Mouse (Mus musculus) thymus, postnatal 14 days (tissue): ENCODE data around the gene Strbp.

Source experiments
- DNase-seq: peaks from one replicate; pipeline ENCODE4 v3.0.0; 2021

Strbp gene

DNA sequence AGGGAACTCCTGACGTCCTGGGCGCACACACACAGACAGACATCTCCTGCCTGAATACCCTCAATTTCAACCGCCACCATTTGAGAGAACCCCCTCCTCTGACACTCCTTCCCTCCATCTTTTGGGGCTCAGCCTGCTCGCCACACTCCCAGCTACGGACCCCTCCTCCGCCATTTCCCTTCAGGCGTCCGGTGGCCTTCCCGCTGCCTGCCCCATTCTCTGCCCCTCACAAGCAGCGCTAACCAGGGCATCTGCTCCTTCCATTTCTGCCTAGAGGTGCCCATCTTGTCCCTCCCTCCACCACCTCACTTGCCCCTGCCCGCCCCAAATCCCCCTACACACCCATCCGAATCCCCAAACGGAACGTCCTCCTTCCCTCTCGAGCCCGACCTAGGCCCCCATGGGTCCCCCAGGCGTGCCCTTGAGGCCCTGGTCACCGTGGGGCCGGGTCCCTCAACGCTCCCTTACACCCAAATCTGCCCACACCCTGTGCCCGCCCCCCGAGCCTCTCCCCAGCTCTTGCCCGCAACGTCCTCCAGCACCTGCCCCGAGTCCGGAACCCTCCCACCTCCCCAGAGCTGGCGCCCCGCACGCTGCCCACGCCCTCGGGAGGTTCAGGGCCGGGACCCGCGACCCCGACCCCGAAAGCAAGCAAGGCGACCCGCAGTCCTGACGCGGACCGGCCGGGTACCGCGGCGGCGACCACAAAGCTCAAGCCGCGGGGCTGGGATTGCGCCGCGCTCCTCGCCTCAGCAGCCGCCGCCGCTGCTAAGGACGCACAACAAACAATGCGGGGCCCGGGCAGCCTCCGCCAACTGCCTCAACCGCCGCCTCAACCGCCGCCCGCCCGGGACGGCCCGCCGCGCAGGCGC, 1.1 kb downstream of the Strbp start:
- DNase-seq = peak; percentile 76

DNA sequence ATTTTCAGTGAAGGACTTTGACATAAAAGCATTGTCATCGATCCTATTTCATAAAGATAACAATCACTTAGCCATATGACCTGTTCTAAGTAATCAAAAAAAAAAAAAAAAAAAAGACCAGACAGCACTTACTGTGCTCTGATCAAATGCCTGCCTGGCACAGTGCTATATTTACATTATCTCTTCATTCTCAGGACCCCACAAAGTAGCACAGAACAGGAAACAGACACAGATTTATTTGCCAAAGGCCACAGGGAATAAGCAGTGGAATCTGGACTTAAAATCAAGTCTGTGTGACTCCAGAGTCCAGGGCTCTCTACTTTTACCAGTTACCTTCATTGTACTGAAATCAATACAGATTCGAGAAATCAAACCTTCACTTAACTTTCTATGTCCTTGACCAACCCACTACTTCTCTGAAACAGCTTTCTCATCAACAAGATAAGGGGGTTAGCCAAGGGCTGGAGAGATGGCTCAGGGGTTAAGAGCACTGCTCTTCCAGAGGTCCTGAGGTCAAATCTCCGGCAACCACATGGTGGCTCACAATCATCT, 14.5 kb downstream of the Strbp start:
- DNase-seq = no peak

- no peak for DNase-seq
Measured at GRCm38 (mm10) chr2:37687031-37687430, 16.6 kb downstream of the Strbp start.

DNA sequence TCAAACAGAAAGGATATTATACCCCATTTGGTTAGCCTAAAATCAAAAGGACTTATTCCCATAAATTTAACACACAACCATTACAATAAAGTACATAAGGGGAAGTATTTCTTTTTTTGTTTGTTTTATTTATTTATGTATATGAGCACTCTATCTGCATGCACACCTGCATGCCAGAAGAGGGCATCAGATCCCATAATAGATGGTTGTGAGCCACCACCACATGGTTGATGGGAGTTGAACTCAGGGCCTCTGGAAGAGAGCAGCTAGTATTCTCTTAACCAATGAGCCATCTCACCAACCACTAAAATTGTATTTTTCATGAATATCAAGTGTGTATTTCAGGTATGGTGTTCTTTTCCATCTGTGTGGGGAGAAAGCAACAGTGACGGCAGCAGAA, 18.8 kb downstream of the Strbp start:
- DNase-seq = no peak

DNA sequence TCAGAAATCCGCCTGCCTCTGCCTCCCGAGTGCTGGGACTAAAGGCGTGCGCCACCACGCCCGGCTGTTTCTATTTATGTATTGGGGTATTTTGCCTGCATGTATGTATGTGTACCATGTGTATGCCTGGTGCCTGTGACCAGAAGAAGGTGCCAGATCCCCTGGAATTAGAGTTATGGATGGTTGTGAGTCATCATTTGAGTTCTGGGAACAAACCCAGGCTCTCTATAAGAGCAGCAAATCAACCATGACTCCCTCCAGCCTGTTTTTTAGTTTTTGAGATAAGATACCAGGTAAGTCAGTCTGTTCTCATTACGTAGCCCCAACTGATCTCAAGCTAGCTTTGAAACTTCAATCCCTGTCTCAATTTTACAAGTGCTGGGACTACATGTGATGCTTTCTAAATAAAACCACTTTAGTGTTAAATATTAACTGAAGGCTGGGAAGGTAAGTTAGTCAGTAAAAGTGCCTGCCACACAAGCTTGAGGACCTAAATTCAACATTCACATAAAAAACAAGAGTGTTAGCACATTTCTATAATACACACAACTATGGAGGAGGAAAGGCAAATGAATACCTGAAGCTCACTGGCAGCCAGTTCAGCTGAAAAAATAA, 21.4 kb downstream of the Strbp start:
- DNase-seq = no peak

GRCm38 (mm10) chr2:37651086-37651485, 52.6 kb downstream of the Strbp start:
- DNase-seq = no peak

DNA sequence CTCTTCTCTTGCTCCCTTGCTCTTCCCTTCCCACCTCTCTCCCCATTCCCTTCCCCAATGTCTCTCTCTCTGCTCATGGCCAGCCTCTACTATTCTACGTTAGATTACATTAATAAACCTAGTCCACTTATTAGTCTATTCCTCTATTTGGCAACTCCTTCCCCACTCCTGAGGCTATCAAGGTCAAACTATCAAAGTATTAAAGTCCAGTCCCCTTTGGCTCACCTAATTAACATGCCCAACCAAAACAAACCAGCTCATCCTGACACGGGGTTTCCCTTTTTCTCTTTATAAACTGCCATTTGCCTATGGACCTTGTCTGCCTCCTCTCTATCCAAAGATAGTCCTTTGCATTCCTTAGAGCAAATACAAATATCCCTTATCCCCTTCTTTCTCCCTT, 54.1 kb downstream of the Strbp start:
- DNase-seq = no peak

GRCm38 (mm10) chr2:37648966-37649365, 54.7 kb downstream of the Strbp start:
- no peak for DNase-seq

DNA sequence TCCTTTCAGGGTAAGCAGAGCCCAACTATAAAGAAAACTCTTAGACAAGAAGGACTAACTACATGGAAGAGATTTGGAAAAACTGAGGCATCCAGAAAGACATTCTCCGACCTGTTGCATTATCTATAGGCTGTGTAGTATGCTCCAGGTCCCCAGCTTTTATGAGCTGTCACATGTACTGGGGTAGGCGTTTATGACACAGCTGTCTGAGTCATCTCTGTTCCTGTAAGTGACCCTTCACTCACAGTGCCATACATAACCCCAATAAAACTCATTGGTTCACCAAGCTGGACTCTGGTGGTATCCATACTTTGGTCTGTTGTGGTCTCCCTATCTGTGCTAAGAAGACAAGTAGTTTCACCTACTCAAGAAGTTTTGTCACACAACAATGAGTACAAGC, 80.3 kb downstream of the Strbp start:
- no peak for DNase-seq

DNA sequence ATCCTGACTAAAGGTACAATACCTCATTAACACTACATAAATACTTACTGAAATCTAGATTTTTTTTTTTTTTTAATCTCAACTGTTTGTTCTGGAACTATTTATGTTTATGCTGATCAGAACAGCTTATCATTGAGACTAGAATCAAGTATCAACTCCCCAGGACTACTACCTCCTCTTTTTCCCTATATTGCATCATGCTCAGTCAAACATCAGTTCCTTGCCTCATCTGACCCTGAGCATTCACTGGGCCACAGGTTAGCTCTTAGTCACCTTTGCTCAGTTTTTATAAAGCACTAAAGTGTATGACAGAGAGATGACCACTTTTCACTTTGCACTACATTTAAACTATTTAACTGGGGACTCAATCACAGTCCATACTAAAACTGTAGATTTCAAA, 115.7 kb downstream of the Strbp start:
- no peak for DNase-seq

- no peak for DNase-seq
Measured at GRCm38 (mm10) chr2:37578185-37578584, 125.5 kb downstream of the Strbp start.

GRCm38 (mm10) chr2:37576661-37577060, 127.0 kb downstream of the Strbp start:
- no peak for DNase-seq

DNA sequence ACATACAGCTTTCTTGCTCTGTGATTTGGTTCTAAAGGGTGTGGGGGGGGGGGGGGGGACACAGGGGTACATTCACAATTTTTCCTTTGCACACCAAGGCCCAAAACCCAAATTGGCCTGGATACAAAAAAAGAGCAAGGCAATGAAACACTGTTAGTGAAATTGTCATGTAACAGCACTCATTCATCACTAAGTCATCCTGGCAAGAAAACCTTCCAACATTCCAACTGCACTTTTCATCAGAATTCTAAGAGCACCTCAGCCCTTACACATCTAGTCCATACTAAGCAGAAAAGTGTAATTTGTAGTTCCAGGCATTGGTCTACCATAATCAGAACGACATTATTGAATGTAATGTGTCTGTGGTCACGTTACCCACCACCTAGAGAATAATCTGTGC, 131.5 kb downstream of the Strbp start:
- no peak for DNase-seq

DNA sequence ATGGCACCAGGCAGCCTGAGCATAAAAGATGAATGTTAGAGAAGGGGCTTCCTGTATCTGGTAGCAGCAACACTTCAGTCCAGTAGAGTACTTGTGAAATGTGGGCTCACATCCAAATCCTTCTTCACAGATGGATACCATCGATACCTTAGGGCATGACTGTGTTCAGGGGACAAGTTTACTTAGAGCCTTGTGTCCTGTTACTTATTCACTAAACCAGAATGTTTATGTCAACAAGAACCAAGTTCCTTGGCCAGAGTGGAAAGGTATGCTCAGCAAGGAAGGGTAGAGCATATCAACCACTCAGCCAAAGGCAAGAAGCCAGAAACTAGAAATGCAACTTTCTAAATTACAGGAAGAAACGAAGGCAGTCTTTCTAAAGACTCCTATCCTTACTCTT, 133.0 kb downstream of the Strbp start:
- no peak for DNase-seq

GRCm38 (mm10) chr2:37569888-37570287, 133.8 kb downstream of the Strbp start:
- no peak for DNase-seq

DNA sequence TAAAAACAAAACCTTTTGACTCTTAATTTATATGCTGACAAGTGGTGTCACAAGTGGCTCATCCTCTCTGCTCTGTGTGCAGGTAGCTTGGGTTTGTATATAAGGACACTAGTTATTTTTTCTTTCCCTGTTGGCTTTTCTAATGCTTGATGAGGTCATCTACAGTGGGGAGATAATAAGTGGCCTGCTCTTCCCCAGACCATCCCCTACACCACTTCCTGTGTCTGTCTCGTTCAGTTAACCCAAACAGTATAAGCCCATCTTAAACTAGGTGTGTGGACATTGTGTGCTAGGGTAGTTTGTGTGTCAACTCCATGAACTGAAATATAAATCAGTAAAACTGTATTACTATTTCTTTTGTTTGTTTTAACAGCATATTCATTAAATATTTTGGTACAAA, 137.6 kb downstream of the Strbp start:
- no peak for DNase-seq

DNA sequence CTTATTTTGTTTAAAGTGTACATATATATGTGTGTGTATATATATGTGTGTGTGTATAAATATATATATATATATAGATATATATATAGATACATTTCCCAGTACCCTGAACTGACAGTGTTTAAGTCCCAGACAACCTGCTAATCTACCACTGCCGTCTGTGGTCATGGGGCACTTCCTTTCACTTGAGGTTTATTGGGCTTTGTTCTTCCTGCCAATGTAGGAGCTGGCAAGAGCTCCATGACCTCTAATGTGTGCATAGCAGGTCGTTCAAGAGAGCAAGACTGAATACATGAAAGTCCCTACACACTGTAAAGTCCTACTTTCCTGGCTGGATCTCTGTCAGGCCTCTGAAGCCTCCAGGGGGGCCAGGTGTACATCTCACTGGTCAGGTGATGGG, 138.1 kb downstream of the Strbp start:
- DNase-seq = peak; percentile 19

DNA sequence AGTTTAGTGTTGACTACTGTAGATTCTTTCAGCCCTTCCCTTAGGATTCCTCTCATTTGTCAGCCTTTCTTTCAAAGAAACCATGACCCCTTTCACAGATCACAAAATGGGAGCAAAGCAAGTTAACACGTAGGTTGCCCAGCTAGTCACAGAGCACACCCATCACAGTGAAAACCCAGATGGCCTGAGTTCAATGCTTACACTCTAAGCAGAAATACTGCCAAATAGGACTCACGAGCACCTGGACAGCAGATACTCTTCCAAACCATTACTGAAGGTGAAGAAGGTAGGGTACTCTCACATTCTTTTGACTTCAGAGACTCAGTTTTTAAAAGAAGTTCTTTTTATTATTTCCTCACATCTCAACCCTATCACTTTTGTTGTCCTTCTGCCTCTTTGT, 147.3 kb downstream of the Strbp start:
- DNase-seq = no peak

DNA sequence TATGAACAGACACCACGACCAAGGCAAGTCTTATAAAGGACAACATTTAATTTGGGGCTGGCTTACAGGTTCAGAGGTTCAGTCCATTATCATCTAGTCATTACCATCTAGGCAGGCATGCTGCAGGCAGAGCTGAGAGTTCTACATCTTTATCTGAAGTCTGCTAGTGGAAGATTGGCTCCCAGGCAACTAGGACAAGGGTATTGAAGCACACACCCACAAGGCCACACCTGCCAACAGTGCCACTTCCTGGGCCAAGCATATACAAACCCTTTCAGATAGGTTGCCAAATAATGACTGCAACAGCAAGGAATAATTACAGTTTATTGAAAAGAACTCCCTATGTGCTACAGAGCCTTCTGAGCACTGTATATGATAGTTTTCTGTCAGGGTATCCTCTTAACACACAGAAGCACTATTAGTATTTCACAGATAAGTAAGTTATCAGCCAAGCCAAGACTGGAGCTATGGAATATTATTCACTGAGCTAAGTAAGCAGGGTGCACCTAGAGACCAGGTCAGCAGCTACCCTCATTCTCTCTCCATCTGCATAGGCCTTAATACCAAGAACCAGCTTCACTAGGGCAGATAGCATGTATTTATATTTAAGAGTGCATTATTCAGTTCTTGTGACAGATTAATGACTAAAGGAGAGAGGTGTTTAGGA, 154.2 kb downstream of the Strbp start:
- no peak for DNase-seq

- DNase-seq = no peak
Measured at GRCm38 (mm10) chr2:37531639-37532038, 172.0 kb downstream of the Strbp start.

GRCm38 (mm10) chr2:37530766-37531165, 172.9 kb downstream of the Strbp start:
- DNase-seq = no peak

GRCm38 (mm10) chr2:37529397-37529796, 174.3 kb downstream of the Strbp start:
- DNase-seq = no peak

DNA sequence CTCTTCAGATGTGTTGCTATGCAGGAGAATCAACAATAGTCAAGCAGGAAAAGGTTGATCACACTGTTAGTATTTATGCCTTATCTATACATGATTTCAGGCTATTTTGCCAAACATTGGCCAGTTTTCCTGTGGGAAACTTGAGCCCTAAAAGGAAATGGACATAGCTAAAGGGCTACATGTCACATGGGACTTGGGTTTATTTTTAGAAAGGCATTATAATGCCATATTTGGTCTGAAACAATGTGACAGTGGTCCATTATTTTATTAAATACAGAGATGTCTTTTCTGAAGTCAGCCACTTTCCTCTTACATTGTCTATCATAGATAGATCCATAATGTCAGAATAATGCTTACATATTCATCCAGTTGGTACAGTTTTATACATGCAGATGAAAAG, 176.1 kb downstream of the Strbp start:
- DNase-seq = no peak

DNA sequence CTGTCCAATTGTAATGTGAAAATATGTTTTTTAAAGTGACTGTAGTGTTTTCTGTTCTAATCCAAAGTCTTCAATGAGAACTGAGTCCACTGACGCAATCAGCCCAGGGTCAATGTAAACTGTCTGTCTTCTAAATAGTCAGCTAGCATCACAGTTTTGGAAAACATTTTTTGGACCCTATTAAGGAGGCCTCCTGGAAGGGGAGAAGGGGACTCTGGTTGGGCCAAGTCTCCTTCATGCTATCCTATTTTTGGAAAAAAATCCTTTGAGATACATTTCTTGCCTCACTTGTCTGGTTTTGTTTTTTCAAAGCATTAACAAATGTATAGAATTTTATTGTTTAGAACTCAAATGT, 184.4 kb downstream of the Strbp start:
- no peak for DNase-seq
